Mouse (Mus musculus) brain, embryonic 14.5 days (tissue): ENCODE measurements around the gene Ptk6.

Source experiments
- CTCF ChIP-seq: fragments of 200-500 bp; IDR thresholded peaks from 2 replicates; pipeline ENCODE4 v1.5.1; 2012; ENCODE audit warnings: inconsistent platforms, mild to moderate bottlenecking, moderate library complexity, borderline replicate concordance; ENCODE audit not compliant: insufficient read depth, insufficient read length; ENCODE audit errors: extremely low read depth
- POLR2A ChIP-seq: fragments of 200-500 bp; IDR thresholded peaks from 2 replicates; pipeline ENCODE4 v1.6.1; 2012; ENCODE audit warnings: mild to moderate bottlenecking, inconsistent platforms, borderline replicate concordance; ENCODE audit not compliant: poor library complexity, insufficient read depth, insufficient read length, severe bottlenecking; ENCODE audit errors: extremely low read depth

DNA sequence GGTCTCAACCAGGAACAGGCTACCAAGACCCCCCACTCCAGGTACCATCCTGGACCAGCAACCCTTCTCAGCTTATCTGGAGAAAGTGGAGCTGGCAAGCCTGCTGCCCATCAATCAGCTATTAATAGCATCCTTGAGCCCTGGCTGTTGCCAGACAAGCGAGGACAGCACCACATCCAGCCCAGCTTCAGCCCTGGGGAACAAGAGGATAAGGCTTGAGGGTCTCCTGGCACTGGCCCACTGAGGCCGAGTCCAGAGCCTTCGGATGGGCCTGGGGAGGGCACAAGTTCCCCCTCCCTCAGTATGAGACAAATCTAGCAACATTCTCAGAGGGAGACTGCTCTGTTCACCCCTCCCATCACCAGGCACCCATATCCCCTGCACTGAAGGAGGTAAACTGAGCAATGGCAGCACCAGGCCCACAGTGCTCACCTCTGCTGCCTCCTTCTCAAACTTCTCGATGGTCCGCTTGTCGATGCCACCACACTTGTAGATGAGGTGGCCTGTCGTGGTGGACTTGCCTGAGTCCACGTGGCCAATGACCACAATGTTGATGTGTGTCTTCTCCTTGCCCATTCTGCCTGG is 47.7 kb downstream of the Ptk6 start:
- no peak for TF ChIP-seq POLR2A
- TF ChIP-seq CTCF = no peak
